Mouse (Mus musculus) embryonic facial prominence, embryonic 15.5 days (tissue): ENCODE results near the gene Tmpo. TPM values are rescaled to one million over a fixed set of nuclear protein-coding genes. Genes with fewer than 3 reads are reported as not detected.
A peak's percentile ranks its signal among the peaks of the same experiment; 100 is the strongest.

Source experiments
- ATAC-seq: fragments of 200-750 bp; cut with Nextera tagmentation; 2 replicates; pipeline ENCODE4 v1.8.0; 2017; ENCODE audit warnings: low read depth, moderate TSS enrichment; ENCODE audit not compliant: insufficient number of reproducible peaks, low FRiP score, low TSS enrichment
- H3K27ac ChIP-seq: fragments of 300-500 bp; sonication (generic); replicated peaks from 2 replicates; pipeline ENCODE4 v1.5.1; 2015; ENCODE audit warnings: mild to moderate bottlenecking, inconsistent platforms
- H3K27me3 ChIP-seq: fragments of 300-500 bp; sonication (generic); 2 replicates; pipeline ENCODE4 v1.6.1; 2015; ENCODE audit warnings: inconsistent platforms
- H3K36me3 ChIP-seq: fragments of 300-500 bp; sonication (generic); 2 replicates; pipeline ENCODE4 v1.6.1; 2015; ENCODE audit warnings: mild to moderate bottlenecking, inconsistent platforms
- H3K4me1 ChIP-seq: fragments of 300-500 bp; sonication (generic); 2 replicates; pipeline ENCODE4 v1.6.1; 2015; ENCODE audit warnings: inconsistent platforms
- H3K4me2 ChIP-seq: fragments of 300-500 bp; sonication (generic); replicated peaks from 2 replicates; pipeline ENCODE4 v1.6.1; 2015; ENCODE audit warnings: mild to moderate bottlenecking, inconsistent platforms
- H3K4me3 ChIP-seq: fragments of 300-500 bp; sonication (generic); replicated peaks from 2 replicates; pipeline ENCODE4 v1.5.1; 2015; ENCODE audit warnings: mild to moderate bottlenecking, inconsistent platforms
- H3K9ac ChIP-seq: fragments of 300-500 bp; sonication (generic); 2 replicates; pipeline ENCODE4 v1.6.1; 2015; ENCODE audit warnings: inconsistent platforms
- H3K9me3 ChIP-seq: fragments of 300-500 bp; sonication (generic); replicated peaks from 2 replicates; pipeline ENCODE4 v1.6.1; 2016; ENCODE audit warnings: inconsistent platforms
- WGBS: fragments of 180-500 bp; shearing (Covaris S2); methylation state at CpG from one replicate; pipeline ENCODE4 v1.1.7; 2015; 5-methylcytosine and 5-hydroxymethylcytosine counted together
- polyA plus RNA-seq: library from polyadenylated mRNA; unstranded; fragments of >200 nt; fragmentation: Nextera tagmentation; extraction: Ambion mirVana; gene quantifications from 2 replicates; pipeline ENCODE4 v1.2.1, GENCODE M21; 2015

Gene Tmpo
- polyA plus RNA-seq, 1 experiment from 2014 or later = 198 TPM

DNA sequence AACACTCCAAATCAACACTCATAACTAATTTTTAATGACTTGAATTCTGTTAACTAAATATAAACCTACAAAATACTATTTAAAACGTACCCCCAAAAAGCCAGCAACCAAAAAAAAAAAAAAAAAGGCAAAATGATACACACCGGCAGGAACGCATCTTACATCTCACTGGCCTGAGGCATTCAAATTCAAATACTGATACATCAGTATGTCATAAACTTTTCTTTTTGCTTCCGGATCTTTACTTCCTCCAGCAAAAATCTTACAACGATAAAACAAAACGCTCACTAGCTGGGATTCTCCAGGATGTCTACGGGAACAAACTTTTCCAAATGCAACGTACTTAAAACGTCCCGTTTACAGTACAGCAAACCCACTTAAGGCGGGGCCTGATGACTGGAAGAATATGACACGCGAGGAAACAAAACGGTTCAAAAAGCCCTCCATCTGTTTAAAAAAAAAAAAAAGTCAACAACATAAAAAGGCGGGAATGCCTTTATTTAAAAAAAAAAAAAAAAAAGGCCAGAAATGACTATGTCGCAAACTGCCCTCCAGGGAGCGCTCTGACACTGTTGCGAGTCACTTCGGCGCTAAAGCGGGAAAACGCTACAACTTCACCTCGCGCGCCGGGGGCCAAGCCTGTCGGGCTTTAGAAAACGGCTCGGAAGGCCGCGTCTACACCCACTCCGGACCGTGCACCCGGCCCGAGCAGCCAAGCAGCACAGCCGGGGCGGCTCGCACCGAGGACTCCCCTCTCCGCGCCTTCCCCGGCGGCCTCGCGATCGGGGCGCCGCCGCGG, 10.8 kb downstream of the Tmpo start:
- Histone ChIP-seq H3K27ac (peak overlapping the region; percentile 99), H3K9me3 (no peaks in the 10 kb centered on the region), H3K36me3 (peaks cover 5% of the 10 kb centered on the region; the same call in 1 of the 2 replicates), H3K4me2 (peak overlapping the region; percentile 50), H3K4me3 (peak overlapping the region; percentile 72), H3K4me1 (peaks cover 27% of the 10 kb centered on the region), H3K27me3 (no peaks in the 10 kb centered on the region), H3K9ac (peak overlapping the region; percentile 99)
- ATAC-seq = peak; percentile 35; the same call in 1 of the 2 replicates
- under 1% methylated on average over 50 of the region's 50 CpGs for WGBS

DNA sequence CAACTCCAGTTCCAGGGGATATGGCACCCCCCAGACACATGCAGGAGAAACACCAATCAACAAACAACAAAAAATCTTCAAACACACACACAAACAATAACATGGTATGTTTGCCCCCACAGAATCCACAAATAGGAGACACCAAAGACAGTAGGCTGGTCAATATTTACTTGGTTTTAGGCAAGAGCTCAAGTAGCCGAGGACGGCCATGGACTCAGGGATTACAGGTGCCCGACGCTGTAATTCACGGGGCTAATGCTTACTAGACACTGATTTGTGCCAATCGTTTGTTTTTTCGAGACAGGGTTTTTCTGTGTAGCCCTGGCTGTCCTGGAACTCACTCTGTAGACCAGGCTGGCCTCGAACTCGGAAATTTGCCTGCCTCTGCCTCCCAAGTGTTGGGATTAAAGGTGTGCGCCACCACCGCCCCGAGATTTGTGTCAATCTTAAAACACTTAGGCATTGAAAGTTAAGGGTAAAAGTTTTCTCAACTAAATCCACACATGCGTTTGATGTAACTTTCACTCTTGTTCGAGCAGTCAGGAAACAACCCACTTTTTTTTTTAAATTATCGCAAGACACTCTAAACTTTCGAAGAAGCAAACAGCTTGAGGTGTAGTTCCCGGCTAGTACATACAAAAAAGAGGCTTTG, 11.6 kb downstream of the Tmpo start:
- 28% methylated on average over 17 of the region's 17 CpGs for WGBS
- Histone ChIP-seq H3K36me3 (peaks cover 10% of the 10 kb centered on the region), H3K9me3 (no peaks in the 10 kb centered on the region), H3K27ac (peak overlapping the region; percentile 28; the same call in 1 of the 2 replicates), H3K4me2 (peak overlapping the region; percentile 50), H3K4me1 (peaks cover 27% of the 10 kb centered on the region), H3K9ac (peak overlapping the region; percentile 99; the same call in 1 of the 2 replicates), H3K27me3 (no peaks in the 10 kb centered on the region), H3K4me3 (peak overlapping the region; percentile 72)
- no peak for ATAC-seq

DNA sequence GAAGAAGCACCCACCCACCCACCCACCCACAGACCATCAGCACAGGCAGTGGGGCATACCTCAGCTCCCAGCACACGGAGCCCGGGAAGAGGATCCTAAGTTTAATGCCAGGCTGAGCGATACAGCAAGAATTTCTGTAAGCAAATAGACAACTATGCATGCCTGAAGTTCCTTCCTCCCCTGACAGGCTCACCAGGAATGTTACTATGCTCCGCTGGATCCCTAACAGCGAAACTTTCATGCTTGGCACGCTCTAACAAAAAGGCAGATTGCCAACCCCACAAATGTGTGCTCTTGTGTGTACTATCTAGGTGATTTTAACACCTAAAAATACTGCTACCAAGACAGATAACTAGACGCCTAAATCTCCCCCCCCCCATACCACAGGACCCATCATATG, 13.8 kb downstream of the Tmpo start:
- H3K4me1 ChIP-seq = peaks cover 27% of the 10 kb centered on the region
- H3K9ac ChIP-seq = no peak overlapping the region
- ATAC-seq = no peak
- peaks cover 28% of the 10 kb centered on the region for H3K36me3 ChIP-seq
- no peaks in the 10 kb centered on the region for H3K9me3 ChIP-seq
- 29% methylated on average over 7 of the region's 7 CpGs for WGBS
- H3K27ac ChIP-seq = peak overlapping the region; percentile 51
- H3K4me3 ChIP-seq = peak overlapping the region; percentile 12
- H3K27me3 ChIP-seq = no peaks in the 10 kb centered on the region
- peak overlapping the region; percentile 29 for H3K4me2 ChIP-seq

DNA sequence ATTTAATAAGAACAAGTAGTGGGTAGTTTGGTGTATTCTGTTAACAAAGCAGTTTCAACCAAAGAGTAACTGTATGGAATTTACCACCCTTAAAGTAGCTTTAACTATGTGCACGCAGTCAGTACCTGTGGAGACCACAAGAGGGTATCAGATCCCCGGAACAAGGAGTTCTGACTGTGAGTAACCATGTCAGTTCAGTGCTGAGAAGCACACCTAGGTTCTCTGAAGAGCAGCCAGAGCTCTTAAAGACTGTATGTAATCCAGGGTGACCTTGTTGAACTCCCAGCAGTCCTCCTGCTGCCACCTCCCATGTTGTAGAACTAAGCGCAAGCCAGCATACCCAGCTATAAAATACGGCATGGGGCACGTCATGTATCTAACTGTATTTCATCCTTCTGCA, 14.2 kb downstream of the Tmpo start:
- H3K4me1 ChIP-seq = peaks cover 27% of the 10 kb centered on the region
- no peaks in the 10 kb centered on the region for H3K27me3 ChIP-seq
- no peaks in the 10 kb centered on the region for H3K9me3 ChIP-seq
- peak overlapping the region; percentile 51; the same call in 1 of the 2 replicates for H3K27ac ChIP-seq
- H3K9ac ChIP-seq = no peak overlapping the region
- peak overlapping the region; percentile 29 for H3K4me2 ChIP-seq
- H3K4me3 ChIP-seq = peak overlapping the region; percentile 12; the same call in 1 of the 2 replicates
- WGBS = 57% methylated on average over 5 of the region's 5 CpGs
- peaks cover 33% of the 10 kb centered on the region for H3K36me3 ChIP-seq
- ATAC-seq = no peak

DNA sequence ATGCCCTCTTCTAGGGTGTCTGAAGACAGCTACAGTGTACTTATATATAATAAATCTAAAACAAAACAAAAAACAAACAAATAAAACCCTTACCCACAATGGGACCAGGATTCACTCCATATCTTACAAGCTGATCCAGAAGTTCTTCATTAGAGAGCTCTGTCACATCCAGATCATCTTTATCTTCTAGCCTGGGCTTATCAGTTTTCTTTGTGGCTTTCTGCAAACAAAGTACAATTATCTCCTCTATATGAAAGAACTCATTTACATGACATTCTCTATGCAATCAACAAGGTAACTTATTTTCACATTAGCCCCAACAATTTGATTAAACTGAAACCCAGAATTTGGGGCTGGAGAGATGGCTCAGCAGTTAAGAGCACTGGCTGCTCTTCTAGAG, 15.3 kb downstream of the Tmpo start:
- peaks cover 43% of the 10 kb centered on the region for H3K36me3 ChIP-seq
- H3K4me2 ChIP-seq = no peak overlapping the region
- H3K4me1 ChIP-seq = peaks cover 27% of the 10 kb centered on the region
- no peak overlapping the region for H3K4me3 ChIP-seq
- H3K27me3 ChIP-seq = no peaks in the 10 kb centered on the region
- no peak overlapping the region for H3K27ac ChIP-seq
- no peaks in the 10 kb centered on the region for H3K9me3 ChIP-seq
- no peak overlapping the region for H3K9ac ChIP-seq
- no peak for ATAC-seq

DNA sequence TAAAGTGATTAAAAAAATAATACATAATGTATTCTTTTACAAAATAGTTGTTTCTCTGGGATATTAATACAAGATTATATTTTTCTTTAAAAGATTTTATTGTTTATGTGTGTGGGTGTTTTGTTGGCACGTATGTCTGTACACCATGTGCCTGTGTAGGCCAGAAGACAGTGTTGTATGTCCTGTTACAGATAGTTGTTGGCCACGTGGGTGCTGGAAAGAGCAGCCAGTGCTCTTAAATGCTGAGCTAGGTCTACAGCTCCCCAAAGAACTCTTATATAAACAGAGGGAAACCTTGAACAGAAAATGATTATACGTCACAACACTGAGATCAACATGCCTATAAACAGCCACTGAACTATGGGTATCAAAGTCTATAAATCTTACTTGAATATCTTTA, 16.6 kb downstream of the Tmpo start:
- H3K27ac ChIP-seq = no peak overlapping the region
- peaks cover 26% of the 10 kb centered on the region for H3K4me1 ChIP-seq
- no peak overlapping the region for H3K4me2 ChIP-seq
- no peaks in the 10 kb centered on the region for H3K27me3 ChIP-seq
- H3K9me3 ChIP-seq = no peaks in the 10 kb centered on the region
- H3K4me3 ChIP-seq = no peak overlapping the region
- 72% methylated on average over 3 of the region's 3 CpGs for WGBS
- ATAC-seq = no peak
- H3K9ac ChIP-seq = no peak overlapping the region
- H3K36me3 ChIP-seq = peaks cover 49% of the 10 kb centered on the region

DNA sequence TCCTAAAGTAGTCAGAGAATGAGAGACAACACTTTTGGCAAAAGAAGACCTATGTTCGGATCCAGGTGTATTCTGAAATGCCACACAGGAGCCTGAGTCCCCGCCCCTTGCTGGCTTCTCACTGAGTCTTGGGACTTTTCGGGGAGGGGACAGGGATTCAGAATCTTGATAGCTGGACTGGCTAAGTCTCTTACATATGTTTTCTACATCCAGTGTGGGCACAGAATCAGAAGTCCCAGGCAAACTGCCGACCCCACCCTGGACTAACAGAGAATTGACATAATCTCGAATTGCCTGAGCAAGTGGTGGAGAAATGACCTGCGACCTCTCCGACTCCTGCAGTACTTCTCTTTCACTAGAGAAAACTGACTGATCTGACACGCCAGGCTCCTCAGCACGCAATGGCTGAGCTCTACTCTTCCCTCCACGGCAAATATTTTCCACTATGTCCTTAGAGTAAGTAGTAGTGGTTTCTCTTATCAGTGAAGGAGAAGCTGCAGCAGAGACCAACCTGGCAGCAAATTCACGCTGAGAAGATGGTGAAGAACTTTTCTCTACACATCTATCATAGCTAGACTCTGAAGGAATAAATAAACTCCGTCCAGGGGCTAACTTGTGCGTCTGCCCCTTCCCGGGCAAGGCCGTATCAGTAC, 18.5 kb downstream of the Tmpo start:
- H3K36me3 ChIP-seq = peaks cover 65% of the 10 kb centered on the region
- no peak overlapping the region for H3K9ac ChIP-seq
- H3K4me1 ChIP-seq = peaks cover 9% of the 10 kb centered on the region
- 88% methylated on average over 15 of the region's 15 CpGs for WGBS
- H3K27ac ChIP-seq = no peak overlapping the region
- no peaks in the 10 kb centered on the region for H3K9me3 ChIP-seq
- no peak for ATAC-seq
- no peaks in the 10 kb centered on the region for H3K27me3 ChIP-seq
- H3K4me2 ChIP-seq = no peak overlapping the region
- H3K4me3 ChIP-seq = no peak overlapping the region

DNA sequence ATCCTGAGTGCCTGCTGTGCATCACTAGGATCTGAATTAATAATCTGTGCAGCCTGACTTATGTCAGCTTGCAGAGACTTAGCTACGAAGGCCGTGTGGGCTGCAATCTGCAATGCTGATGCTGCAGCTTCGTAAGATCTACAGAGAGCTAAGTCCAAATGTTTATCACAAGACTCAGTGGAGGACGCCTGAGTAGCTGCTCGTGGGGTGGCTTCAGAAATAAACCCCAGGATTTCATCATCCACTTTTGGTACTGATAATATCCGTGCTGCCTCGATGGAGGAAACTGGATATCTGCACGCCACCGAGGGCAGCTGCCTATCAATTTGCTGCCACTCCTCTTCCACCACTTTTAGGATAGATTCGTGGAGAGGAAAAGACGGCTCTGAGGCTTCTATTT, 19.0 kb downstream of the Tmpo start:
- 82% methylated on average over 11 of the region's 11 CpGs for WGBS
- no peaks in the 10 kb centered on the region for H3K9me3 ChIP-seq
- no peaks in the 10 kb centered on the region for H3K27me3 ChIP-seq
- no peak overlapping the region for H3K4me3 ChIP-seq
- no peak overlapping the region for H3K27ac ChIP-seq
- ATAC-seq = no peak
- H3K9ac ChIP-seq = no peak overlapping the region
- peaks cover 3% of the 10 kb centered on the region for H3K4me1 ChIP-seq
- H3K36me3 ChIP-seq = peaks cover 71% of the 10 kb centered on the region
- H3K4me2 ChIP-seq = no peak overlapping the region

DNA sequence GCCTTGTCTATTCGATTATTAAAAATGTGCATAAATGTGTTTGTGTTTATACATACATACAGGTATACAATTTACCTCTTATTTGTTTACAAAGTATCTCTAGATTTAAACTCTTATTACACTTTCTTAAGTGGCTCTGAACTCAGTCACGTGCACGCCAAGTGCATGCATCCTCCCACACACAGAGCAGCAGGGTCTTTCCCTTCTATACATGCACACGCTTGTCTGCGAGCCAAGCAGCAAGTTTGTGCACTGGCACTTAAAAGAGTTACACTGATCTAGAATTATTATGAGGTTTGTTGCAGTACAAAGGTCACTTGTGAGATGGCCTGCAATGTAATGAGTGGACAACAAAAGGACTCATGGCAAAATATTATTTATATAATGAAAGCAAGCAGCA, 20.1 kb downstream of the Tmpo start:
- Histone ChIP-seq H3K4me2 (no peak overlapping the region), H3K36me3 (peaks cover 76% of the 10 kb centered on the region), H3K4me3 (no peak overlapping the region), H3K4me1 (no peaks in the 10 kb centered on the region), H3K9ac (no peak overlapping the region), H3K27me3 (no peaks in the 10 kb centered on the region), H3K27ac (no peak overlapping the region), H3K9me3 (no peaks in the 10 kb centered on the region)
- WGBS = 91% methylated on average over 5 of the region's 5 CpGs
- no peak for ATAC-seq

DNA sequence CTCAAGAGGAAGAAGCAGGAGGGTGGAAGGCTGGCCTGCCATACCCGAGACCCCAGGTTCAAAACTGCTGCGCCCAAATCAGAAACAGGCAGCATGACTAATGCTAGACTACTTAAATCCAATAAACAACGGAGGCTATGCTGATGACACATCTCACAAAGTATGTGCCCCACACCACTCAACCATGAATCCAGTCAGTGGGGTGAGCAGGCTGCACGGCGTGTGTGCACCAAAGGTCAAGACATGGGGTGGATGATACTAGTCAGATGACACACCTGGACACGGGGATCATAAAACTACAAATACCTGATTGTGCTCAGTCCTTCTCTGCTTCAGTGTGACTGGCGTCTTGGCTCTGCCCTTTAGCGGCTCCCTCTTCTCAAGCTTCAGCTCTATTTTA, 22.7 kb downstream of the Tmpo start:
- ATAC-seq = peak; percentile 37; the same call in 1 of the 2 replicates
- no peaks in the 10 kb centered on the region for H3K9me3 ChIP-seq
- H3K4me3 ChIP-seq = no peak overlapping the region
- no peak overlapping the region for H3K9ac ChIP-seq
- H3K27me3 ChIP-seq = no peaks in the 10 kb centered on the region
- no peak overlapping the region for H3K27ac ChIP-seq
- WGBS = 58% methylated on average over 8 of the region's 8 CpGs
- H3K4me2 ChIP-seq = no peak overlapping the region
- H3K36me3 ChIP-seq = peaks cover 78% of the 10 kb centered on the region
- no peaks in the 10 kb centered on the region for H3K4me1 ChIP-seq

DNA sequence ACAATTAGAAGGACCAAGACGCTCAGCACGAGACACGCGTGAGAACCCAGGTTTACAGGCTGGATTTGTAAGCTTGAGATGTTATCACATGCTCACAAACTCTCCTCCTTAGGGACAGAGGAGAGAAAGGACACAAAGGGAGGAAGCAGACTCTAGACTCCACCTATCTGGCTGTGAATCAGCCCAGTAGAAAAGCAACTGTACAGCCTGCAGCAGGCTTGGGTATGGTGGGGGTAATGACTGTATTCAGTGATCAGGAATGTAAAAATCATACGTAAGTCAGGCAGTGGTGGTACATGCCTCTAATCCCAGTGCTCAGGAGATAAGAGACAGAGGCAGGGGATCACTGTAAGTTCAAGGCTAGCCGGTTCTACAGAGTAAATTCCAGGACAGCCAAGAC, 24.8 kb downstream of the Tmpo start:
- Histone ChIP-seq H3K4me2 (no peak overlapping the region), H3K4me3 (no peak overlapping the region), H3K27me3 (no peaks in the 10 kb centered on the region), H3K36me3 (peaks cover 75% of the 10 kb centered on the region), H3K9me3 (no peaks in the 10 kb centered on the region), H3K27ac (no peak overlapping the region), H3K4me1 (no peaks in the 10 kb centered on the region), H3K9ac (no peak overlapping the region)
- no peak for ATAC-seq
- WGBS = 82% methylated on average over 6 of the region's 6 CpGs
